Mouse (Mus musculus) erythroblast, embryonic 14.5 days (primary cell): ENCODE data around the gene Ccdc47. TPM values are rescaled to one million over a fixed set of nuclear protein-coding genes. Genes with fewer than 3 reads are reported as not detected.

Source experiments
- H3K27me3 ChIP-seq: 2 replicates; pipeline ENCODE4 v1.6.1; 2012; ENCODE audit warnings: inconsistent platforms; ENCODE audit not compliant: control insufficient read depth
- H3K36me3 ChIP-seq: 2 replicates; pipeline ENCODE4 v1.6.1; 2012; ENCODE audit warnings: mild to moderate bottlenecking, inconsistent platforms; ENCODE audit not compliant: control insufficient read depth
- H3K4me1 ChIP-seq: 2 replicates; pipeline ENCODE4 v1.6.1; 2012; ENCODE audit warnings: inconsistent platforms; ENCODE audit not compliant: control insufficient read depth
- H3K4me3 ChIP-seq: replicated peaks from 2 replicates; pipeline ENCODE3; 2012; ENCODE audit warnings: moderate library complexity, mild to moderate bottlenecking, inconsistent platforms
- H3K9me3 ChIP-seq: 2 replicates; pipeline ENCODE4 v1.6.1; 2012; ENCODE audit warnings: low read length, inconsistent platforms, mixed read lengths; ENCODE audit not compliant: control insufficient read depth
- GATA1 ChIP-seq: IDR thresholded peaks from 2 replicates; pipeline ENCODE4 v1.6.1; 2012; ENCODE audit warnings: low read length, inconsistent platforms, mixed read lengths
- TAL1 ChIP-seq: IDR thresholded peaks from 3 replicates; pipeline ENCODE4 v1.6.1; 2012; ENCODE audit warnings: low read length, inconsistent platforms, mixed read lengths
- polyA plus RNA-seq: library from polyadenylated mRNA; stranded (reverse); fragments of >175 nt; gene quantifications from 2 replicates; pipeline ENCODE4 v1.2.3, GENCODE M21; 2012

Gene Ccdc47
- polyA plus RNA-seq, 1 experiment, result 0.20 TPM

DNA sequence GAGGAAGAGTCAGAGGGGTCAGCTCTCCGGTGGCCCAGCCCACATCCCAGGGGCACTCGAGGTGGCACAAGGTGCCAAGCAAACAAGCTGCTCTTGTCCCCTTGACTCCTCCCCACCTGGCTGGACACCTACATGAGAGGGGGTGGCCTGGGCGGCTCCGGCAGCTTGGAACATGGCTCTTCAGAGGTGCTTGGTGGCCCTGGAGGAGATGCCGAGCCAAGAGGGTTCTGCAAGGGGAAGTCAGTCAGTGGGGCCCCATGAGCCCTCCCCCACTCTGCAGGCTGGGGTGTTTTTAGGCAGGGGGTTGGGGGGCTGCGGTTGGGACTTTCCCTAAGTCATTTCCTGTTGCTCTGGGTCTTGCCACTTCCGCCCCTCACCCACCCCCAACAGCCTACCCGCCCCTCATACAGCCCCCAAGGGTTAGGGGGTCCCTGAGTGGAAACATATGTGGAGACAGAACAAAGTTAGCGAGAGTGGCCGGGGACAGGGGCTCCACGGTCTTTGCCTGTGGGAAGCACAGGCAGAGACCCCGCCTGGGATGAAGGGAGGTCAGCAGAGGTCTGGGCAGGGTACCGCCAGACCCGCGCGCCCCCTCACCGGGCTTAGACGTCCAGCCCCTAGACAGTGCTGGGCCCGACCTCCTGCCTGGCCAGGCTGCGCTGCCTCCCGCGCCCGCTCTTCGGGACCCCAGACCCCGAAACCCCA, 56.8 kb downstream of the Ccdc47 start:
- Histone ChIP-seq H3K4me3 (peak overlapping the region; percentile 71), H3K27me3 (peaks cover 41% of the 10 kb centered on the region), H3K36me3 (peaks cover 18% of the 10 kb centered on the region), H3K4me1 (peaks cover 26% of the 10 kb centered on the region), H3K9me3 (no peaks in the 10 kb centered on the region)
- no peak for TF ChIP-seq GATA1
- no peak for TF ChIP-seq TAL1

DNA sequence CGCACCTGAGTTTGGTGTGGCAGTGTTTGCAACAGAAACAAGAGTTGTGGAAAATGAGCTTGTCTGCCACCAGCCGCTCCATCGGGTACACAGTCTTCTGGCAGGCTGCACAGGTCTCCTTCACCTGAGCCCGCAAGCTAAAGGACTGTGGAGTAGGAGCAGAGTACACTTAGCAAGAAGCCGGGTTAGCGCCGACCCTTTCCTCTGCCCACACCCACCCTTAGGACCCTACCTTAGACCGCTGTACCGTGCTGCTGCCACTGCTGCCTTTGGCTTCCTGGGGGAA, 57.3 kb downstream of the Ccdc47 start:
- TF ChIP-seq TAL1 (no peak), GATA1 (no peak)
- peaks cover 17% of the 10 kb centered on the region for H3K36me3 ChIP-seq
- H3K27me3 ChIP-seq, result peaks cover 41% of the 10 kb centered on the region
- peaks cover 26% of the 10 kb centered on the region for H3K4me1 ChIP-seq
- no peaks in the 10 kb centered on the region for H3K9me3 ChIP-seq
- H3K4me3 ChIP-seq, result peak overlapping the region; percentile 71

DNA sequence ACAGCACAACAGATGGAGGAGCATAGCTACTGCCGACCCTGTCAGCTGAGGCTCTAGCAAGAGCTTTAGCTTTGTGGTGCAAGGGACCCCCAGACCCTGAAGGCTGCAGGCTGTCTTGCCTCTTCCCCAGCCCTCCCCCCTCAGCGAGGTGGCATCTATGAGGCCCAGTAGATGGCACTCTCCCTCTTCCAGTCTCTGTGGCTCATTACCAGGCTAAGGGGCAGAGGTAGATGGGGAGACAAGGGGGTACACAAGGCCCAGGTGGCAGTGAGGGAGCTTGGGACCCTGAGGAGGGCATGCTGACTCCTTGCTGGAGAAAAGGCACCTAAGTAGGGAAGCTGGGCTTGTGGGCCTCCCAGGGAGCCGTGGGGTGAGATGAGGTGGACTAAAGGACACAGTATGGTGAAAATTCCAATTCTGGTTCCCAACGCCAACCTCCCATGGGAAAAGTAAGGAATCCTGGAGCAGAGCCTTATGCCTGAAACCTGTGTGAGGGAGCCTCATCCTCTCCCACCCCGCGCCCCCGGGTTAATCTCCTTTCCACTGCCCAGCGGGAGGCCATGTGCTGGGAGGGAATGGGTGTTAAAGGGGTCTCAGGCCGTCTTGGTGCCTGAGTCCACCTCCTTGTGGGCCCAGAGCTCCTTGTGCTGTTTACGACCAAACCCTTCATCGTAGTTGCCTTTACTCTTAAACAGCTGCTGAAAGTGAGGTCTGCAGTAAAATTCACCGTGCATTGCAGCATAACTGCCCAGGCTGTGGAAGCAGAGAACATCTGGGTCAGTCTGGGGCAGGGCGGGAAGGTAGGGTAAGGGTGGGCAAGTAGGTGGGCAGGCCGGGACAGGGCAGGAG, 57.8 kb downstream of the Ccdc47 start:
- Histone ChIP-seq H3K36me3 (peaks cover 12% of the 10 kb centered on the region), H3K4me1 (peaks cover 26% of the 10 kb centered on the region), H3K27me3 (peaks cover 41% of the 10 kb centered on the region), H3K4me3 (no peak overlapping the region), H3K9me3 (no peaks in the 10 kb centered on the region)
- TF ChIP-seq TAL1 (no peak; the same call in 2 of the 3 replicates), GATA1 (no peak)

DNA sequence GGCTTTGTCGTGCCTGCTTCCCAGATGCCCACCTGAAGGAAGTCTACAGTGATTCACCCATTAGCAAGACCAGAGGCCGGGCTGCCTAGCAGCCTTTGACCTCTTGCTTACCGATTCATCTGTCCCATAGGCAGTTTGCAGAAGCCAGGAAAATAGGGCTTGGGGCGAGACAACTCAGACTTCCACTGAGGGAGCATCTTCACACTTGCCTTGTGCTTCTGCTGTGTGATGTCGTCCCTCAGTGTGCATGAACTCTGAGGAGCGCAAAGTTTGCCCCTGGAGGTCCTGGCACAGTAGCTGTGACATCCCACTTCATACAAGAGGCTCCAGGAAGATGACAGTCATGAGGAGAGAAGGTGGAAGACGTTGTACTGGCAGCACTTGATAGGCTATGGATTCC, 59.0 kb downstream of the Ccdc47 start:
- Histone ChIP-seq H3K36me3 (peaks cover 13% of the 10 kb centered on the region), H3K9me3 (no peaks in the 10 kb centered on the region), H3K4me3 (no peak overlapping the region), H3K27me3 (peaks cover 40% of the 10 kb centered on the region), H3K4me1 (peaks cover 26% of the 10 kb centered on the region)
- TF ChIP-seq TAL1, result no peak

DNA sequence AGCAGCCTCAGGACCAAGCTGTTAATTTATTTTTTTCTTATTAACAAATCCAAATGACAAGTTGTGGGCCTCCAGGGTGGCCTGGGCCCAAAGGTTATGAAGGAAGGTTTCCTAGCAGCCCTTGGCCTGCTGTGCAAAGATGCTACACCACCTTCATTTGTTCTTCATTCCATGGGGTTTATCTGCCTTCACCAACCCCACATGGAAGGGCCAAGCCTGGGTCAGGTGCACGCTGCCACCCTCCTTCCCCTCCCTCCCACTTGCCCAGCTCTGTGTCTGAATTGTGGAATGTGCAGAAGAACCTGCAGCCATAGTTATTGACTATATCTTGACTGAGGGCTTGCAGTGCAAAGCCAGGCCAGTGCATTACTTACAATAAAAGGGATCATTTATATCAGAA, 59.9 kb downstream of the Ccdc47 start:
- H3K4me3 ChIP-seq, result no peak overlapping the region
- peaks cover 36% of the 10 kb centered on the region for H3K27me3 ChIP-seq
- TF ChIP-seq GATA1 (no peak), TAL1 (no peak)
- H3K4me1 ChIP-seq, result peaks cover 25% of the 10 kb centered on the region
- H3K36me3 ChIP-seq, result peaks cover 18% of the 10 kb centered on the region
- no peaks in the 10 kb centered on the region for H3K9me3 ChIP-seq

DNA sequence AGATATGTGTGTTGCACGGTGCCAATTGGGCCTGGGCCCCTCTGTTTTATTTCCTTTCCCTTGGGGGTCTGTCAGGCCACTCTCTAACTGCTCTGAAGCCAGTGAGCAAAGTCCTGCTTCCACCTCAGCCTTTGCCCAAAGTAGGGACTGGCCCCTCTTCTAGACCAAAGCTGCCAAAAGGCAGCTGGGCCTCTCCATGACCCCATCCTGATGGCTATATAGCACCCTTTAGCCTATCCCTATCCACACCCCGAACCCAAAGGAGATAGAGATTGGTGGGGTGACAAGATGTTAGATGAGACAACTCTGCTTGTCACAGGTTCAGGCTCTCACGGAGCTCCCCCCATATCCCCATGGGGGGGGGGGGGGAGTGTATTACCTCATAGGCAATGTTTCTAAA, 60.4 kb downstream of the Ccdc47 start:
- Histone ChIP-seq H3K4me1 (peaks cover 20% of the 10 kb centered on the region), H3K36me3 (peaks cover 23% of the 10 kb centered on the region), H3K4me3 (no peak overlapping the region), H3K9me3 (no peaks in the 10 kb centered on the region), H3K27me3 (peaks cover 31% of the 10 kb centered on the region)
- TF ChIP-seq GATA1 (no peak), TAL1 (no peak)

DNA sequence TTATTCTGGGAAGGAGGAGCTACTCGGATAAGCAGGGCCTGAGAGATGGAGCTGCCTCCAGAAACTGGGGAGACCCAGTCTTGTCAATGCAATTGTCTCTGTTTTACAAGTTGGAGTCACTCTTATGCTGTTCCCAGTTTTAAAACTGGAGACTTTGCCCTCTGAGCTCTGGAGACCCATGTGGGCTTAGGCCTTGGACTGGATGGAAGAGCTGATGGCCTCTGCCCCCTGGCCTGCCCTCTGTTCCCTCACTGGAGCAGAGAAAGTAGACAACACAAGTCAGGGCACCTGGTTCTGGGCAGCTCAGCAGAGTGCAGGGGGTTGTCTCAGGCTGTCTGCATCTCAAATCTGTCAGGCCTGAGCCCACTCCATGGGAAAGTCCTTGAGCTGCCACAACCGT, 61.4 kb downstream of the Ccdc47 start:
- no peak for TF ChIP-seq GATA1
- no peak for TF ChIP-seq TAL1
- peaks cover 11% of the 10 kb centered on the region for H3K4me1 ChIP-seq
- peaks cover 31% of the 10 kb centered on the region for H3K36me3 ChIP-seq
- no peak overlapping the region for H3K4me3 ChIP-seq
- H3K27me3 ChIP-seq, result peaks cover 21% of the 10 kb centered on the region
- H3K9me3 ChIP-seq, result no peaks in the 10 kb centered on the region

DNA sequence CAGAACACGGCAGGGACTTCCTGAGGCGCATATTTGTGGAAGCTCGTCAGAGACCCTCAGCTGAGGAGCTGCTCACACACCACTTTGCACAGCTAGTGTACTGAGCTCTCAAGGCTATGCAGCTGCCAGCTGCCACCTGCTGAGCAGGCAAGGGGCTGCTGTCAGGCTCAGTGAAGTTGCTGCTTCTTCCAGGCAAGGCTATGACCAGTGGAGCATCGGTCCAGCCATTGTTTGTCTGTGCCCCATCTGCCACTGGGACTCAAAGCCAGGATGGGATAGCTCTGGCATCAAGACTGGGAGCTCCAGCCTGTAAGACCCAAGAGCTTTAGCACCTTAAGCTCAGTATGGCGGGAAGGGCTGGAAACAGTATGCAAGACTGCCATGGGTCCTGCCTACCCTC, 62.1 kb downstream of the Ccdc47 start:
- no peak for TF ChIP-seq GATA1
- TF ChIP-seq TAL1, result no peak
- Histone ChIP-seq H3K9me3 (no peaks in the 10 kb centered on the region), H3K36me3 (peaks cover 37% of the 10 kb centered on the region), H3K27me3 (peaks cover 14% of the 10 kb centered on the region), H3K4me3 (no peak overlapping the region), H3K4me1 (peaks cover 5% of the 10 kb centered on the region)

DNA sequence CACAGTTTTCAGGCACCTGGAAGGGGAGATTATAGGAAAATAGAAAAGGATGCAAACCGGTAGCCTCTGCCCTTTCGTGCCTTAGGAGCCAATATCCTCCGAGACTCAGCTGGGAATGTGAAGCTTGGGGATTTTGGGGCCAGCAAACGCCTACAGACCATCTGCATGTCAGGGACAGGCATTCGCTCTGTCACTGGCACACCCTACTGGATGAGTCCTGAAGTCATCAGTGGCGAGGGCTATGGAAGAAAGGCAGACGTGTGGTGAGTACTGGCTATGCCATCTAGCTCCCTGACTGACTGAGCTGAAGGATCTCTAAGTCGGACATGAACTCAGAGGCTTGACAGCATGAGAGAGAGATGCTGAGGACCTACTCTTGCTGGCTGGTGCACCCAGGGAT, 64.0 kb downstream of the Ccdc47 start:
- TF ChIP-seq GATA1 (no peak), TAL1 (no peak)
- Histone ChIP-seq H3K4me3 (no peak overlapping the region), H3K9me3 (no peaks in the 10 kb centered on the region), H3K27me3 (no peaks in the 10 kb centered on the region), H3K36me3 (peaks cover 39% of the 10 kb centered on the region), H3K4me1 (no peaks in the 10 kb centered on the region)
